Mouse (Mus musculus): ENCODE measurements around the gene Nrf1.

The Nrf1 gene

GRCm38 (mm10) chr6:30171967-30172366 lies 124.2 kb downstream of the Nrf1 start:
- H3K36me3 ChIP-seq (ENCODE audit: control insufficient read depth, insufficient read depth, low read length, poor library complexity, severe bottlenecking): no peaks in the 10 kb centered on the region
- no peak for DNase-seq (ENCODE audit: low read depth, low spot score)

GRCm38 (mm10) chr6:30172441-30172819 lies 124.6 kb downstream of the Nrf1 start:
- peak; percentile 8 for DNase-seq (ENCODE audit: low read depth, low spot score)
- Histone ChIP-seq H3K36me3 (ENCODE audit: control insufficient read depth, insufficient read depth, low read length, poor library complexity, severe bottlenecking) (no peaks in the 10 kb centered on the region), H3K27me3 (ENCODE audit: control insufficient read depth, insufficient read depth, low read length, poor library complexity, severe bottlenecking) (0 out of 2 replicates have a peak, but pooled peaks cover 2% of the 10 kb centered on the region)

More at GRCm38 (mm10) chr6:30171967-30172366, 124.2 kb downstream of the Nrf1 start:
- 0 out of 2 replicates have a peak, but pooled peaks cover 2% of the 10 kb centered on the region for H3K27me3 ChIP-seq (ENCODE audit: control insufficient read depth, insufficient read depth, low read length, poor library complexity, severe bottlenecking)

- 0 out of 2 replicates have a peak, but pooled peaks cover 2% of the 10 kb centered on the region for H3K27me3 ChIP-seq (ENCODE audit: control insufficient read depth, insufficient read depth, low read length, poor library complexity, severe bottlenecking)
- DNase-seq (ENCODE audit: low read depth, low spot score): peak; percentile 42
- H3K36me3 ChIP-seq (ENCODE audit: control insufficient read depth, insufficient read depth, low read length, poor library complexity, severe bottlenecking): no peaks in the 10 kb centered on the region
Measured at GRCm38 (mm10) chr6:30172820-30173550, 125.2 kb downstream of the Nrf1 start.

- peak; percentile 69 for DNase-seq (ENCODE audit: low read depth, low spot score)
- H3K36me3 ChIP-seq (ENCODE audit: control insufficient read depth, insufficient read depth, low read length, poor library complexity, severe bottlenecking): no peaks in the 10 kb centered on the region
- H3K27me3 ChIP-seq (ENCODE audit: control insufficient read depth, insufficient read depth, low read length, poor library complexity, severe bottlenecking): 0 out of 2 replicates have a peak, but pooled peaks cover 2% of the 10 kb centered on the region
Measured at GRCm38 (mm10) chr6:30173551-30174460, 126.0 kb downstream of the Nrf1 start.

DNA sequence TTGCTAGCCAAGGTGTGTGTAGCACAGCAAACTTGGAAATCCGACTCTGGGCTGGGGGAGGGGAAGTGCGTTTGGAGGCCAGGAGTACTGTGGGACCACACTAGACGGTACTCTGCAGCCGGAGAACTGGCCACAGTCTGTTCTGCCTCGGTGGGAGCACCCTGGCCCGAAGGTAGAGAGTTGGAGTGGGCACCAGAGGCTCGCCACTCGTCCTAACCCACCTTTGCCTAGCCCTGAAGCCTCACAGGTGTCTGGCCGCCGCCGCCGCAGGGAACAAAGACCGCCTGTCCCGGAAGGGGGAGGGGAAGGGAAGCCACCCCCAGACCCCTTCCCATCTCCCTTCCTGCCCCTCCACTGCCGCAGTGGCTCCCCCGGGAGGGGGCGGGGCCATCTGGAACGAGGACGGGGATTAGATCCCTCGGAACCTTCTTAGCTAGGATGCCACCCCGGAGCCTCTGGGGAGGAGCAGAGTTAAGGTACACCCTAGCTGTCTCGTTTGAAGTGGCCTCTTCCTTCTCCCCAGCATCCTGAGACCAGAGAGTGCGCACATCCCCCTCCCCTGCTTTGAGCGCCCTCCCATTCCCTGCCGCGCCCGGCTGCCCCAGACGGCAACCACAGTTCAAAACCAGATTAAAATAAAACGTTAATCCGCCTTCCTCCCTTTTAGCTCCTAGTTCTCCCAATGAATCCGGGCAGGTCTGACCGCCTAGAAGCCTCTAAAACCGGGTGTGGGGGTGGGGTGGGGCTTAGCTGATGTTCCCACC lies 126.9 kb downstream of the Nrf1 start:
- Histone ChIP-seq H3K36me3 (ENCODE audit: control insufficient read depth, insufficient read depth, low read length, poor library complexity, severe bottlenecking) (no peaks in the 10 kb centered on the region), H3K27me3 (ENCODE audit: control insufficient read depth, insufficient read depth, low read length, poor library complexity, severe bottlenecking) (peaks cover 4% of the 10 kb centered on the region; the same call in 1 of the 2 replicates)
- DNase-seq (ENCODE audit: low read depth, low spot score): no peak

- Histone ChIP-seq H3K27me3 (ENCODE audit: control insufficient read depth, insufficient read depth, low read length, poor library complexity, severe bottlenecking) (peaks cover 4% of the 10 kb centered on the region; the same call in 1 of the 2 replicates), H3K36me3 (ENCODE audit: control insufficient read depth, insufficient read depth, low read length, poor library complexity, severe bottlenecking) (no peaks in the 10 kb centered on the region)
- DNase-seq (ENCODE audit: low read depth, low spot score): peak; percentile 37
Measured at GRCm38 (mm10) chr6:30175225-30175917, 127.6 kb downstream of the Nrf1 start.

GRCm38 (mm10) chr6:30175918-30176421 lies 128.2 kb downstream of the Nrf1 start:
- peak; percentile 24 for DNase-seq (ENCODE audit: low read depth, low spot score)
- Histone ChIP-seq H3K36me3 (ENCODE audit: control insufficient read depth, insufficient read depth, low read length, poor library complexity, severe bottlenecking) (no peaks in the 10 kb centered on the region), H3K27me3 (ENCODE audit: control insufficient read depth, insufficient read depth, low read length, poor library complexity, severe bottlenecking) (peaks cover 4% of the 10 kb centered on the region; the same call in 1 of the 2 replicates)

DNA sequence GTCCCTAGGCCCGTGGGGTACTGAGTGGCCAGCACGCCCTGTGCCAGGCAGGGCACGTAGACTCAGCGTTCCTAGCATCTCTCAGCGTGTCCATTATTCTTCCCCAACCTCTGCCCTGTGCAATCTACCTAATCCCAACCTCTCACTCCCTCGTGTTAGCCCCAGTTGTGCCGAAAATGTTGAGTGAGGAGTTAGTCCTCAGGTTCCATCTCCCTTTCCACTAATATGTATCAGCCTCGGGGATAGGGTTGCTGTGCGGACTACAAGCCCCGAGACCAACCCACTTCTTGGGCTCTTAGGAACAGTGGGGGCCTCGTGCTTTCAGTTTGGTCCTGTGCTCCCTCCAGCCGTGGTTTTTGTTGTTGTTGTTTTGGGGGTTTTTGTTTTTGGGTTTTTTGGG lies 128.7 kb downstream of the Nrf1 start:
- no peaks in the 10 kb centered on the region for H3K36me3 ChIP-seq (ENCODE audit: control insufficient read depth, insufficient read depth, low read length, poor library complexity, severe bottlenecking)
- H3K27me3 ChIP-seq (ENCODE audit: control insufficient read depth, insufficient read depth, low read length, poor library complexity, severe bottlenecking): peaks cover 4% of the 10 kb centered on the region; the same call in 1 of the 2 replicates
- DNase-seq (ENCODE audit: low read depth, low spot score): peak; percentile 15

- peak; percentile 18 for DNase-seq (ENCODE audit: low read depth, low spot score)
- H3K36me3 ChIP-seq (ENCODE audit: control insufficient read depth, insufficient read depth, low read length, poor library complexity, severe bottlenecking): no peaks in the 10 kb centered on the region
- peaks cover 4% of the 10 kb centered on the region; the same call in 1 of the 2 replicates for H3K27me3 ChIP-seq (ENCODE audit: control insufficient read depth, insufficient read depth, low read length, poor library complexity, severe bottlenecking)
Measured at GRCm38 (mm10) chr6:30177305-30177704, 129.5 kb downstream of the Nrf1 start.

- Histone ChIP-seq H3K36me3 (ENCODE audit: control insufficient read depth, insufficient read depth, low read length, poor library complexity, severe bottlenecking) (no peaks in the 10 kb centered on the region), H3K27me3 (ENCODE audit: control insufficient read depth, insufficient read depth, low read length, poor library complexity, severe bottlenecking) (peaks cover 4% of the 10 kb centered on the region; the same call in 1 of the 2 replicates)
- peak; percentile 32 for DNase-seq (ENCODE audit: low read depth, low spot score)
Measured at GRCm38 (mm10) chr6:30178023-30178639, 130.3 kb downstream of the Nrf1 start.

DNA sequence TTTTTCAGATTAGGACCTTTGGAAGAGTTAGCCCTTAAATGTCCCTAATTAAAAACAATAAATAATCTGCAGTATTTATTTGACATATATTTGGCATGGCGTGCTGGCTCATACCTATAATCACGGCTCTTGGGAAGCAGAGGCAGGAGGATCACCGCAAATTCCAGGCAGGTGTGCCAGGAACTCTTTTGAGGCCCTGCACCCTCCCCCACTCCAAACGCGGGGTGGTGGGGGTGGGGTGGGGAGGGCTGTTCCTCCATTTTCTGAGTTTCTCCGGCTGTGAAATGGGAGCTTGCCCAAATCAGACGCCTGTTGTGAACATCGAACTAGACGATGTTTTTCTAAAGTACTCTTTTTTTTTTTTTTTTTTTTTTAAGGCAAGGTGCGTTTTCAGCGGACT lies 131.3 kb downstream of the Nrf1 start:
- DNase-seq (ENCODE audit: low read depth, low spot score): no peak
- peaks cover 4% of the 10 kb centered on the region; the same call in 1 of the 2 replicates for H3K27me3 ChIP-seq (ENCODE audit: control insufficient read depth, insufficient read depth, low read length, poor library complexity, severe bottlenecking)
- H3K36me3 ChIP-seq (ENCODE audit: control insufficient read depth, insufficient read depth, low read length, poor library complexity, severe bottlenecking): no peaks in the 10 kb centered on the region

DNA sequence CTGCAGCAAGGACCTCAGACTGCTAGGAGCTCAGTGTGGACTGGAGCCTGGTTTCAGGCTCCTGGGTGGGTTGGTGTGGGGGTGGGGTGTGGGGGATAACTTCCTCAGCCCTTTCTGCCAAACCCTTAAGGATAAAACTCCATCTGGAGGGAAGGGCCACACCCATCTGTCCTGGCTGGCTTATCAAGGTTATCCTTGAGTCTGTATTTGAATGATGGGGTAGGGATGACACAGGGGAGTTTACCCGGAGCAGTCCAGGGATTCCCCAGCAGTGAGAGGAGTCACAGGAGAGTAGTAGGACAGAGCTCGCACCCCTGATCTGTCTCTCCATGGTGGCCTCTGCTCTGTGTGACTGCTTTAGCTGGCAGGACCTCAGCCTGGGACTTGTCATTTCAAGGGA lies 132.5 kb downstream of the Nrf1 start:
- DNase-seq (ENCODE audit: low read depth, low spot score): no peak
- peaks cover 4% of the 10 kb centered on the region; the same call in 1 of the 2 replicates for H3K27me3 ChIP-seq (ENCODE audit: control insufficient read depth, insufficient read depth, low read length, poor library complexity, severe bottlenecking)
- no peaks in the 10 kb centered on the region for H3K36me3 ChIP-seq (ENCODE audit: control insufficient read depth, insufficient read depth, low read length, poor library complexity, severe bottlenecking)

DNA sequence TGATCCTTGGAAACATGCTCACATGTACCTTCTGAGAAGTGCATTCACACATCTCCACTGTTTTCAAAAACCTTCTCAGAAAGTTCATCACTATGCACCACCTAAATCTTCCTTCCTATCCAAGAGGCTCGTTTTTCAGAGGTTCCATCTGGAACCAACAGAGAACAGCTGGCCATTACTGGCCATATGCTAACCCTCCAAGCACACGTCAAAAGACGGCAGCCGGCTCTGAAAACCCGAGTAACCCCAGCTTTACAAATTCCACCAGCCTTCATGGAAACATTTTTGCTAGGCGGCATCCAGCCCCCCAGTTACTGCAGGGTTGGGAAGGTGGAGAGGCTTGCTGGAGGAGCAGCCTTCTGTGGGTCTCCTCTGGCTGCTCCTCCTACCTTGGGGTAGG lies 134.2 kb downstream of the Nrf1 start:
- DNase-seq (ENCODE audit: low read depth, low spot score): no peak
- H3K27me3 ChIP-seq (ENCODE audit: control insufficient read depth, insufficient read depth, low read length, poor library complexity, severe bottlenecking): peaks cover 2% of the 10 kb centered on the region; the same call in 1 of the 2 replicates
- H3K36me3 ChIP-seq (ENCODE audit: control insufficient read depth, insufficient read depth, low read length, poor library complexity, severe bottlenecking): no peaks in the 10 kb centered on the region
